Mouse (Mus musculus) forebrain, embryonic 11.5 days (tissue): Measurements from ENCODE around the gene Celf2. TPM values are rescaled to one million over a fixed set of nuclear protein-coding genes. Genes with fewer than 3 reads are reported as not detected.
"Not testable (repeated sequence)": the region's sequence is repeated elsewhere in the genome, so short reads cannot be mapped to it uniquely, and the experiment has no call there.

Experiments used
- ATAC-seq: fragments of 200-750 bp; cut with Nextera tagmentation; replicated peaks from 2 replicates; pipeline ENCODE4 v1.8.0; 2017; ENCODE audit warnings: moderate TSS enrichment; ENCODE audit not compliant: low FRiP score
- DNase-seq: peaks from one replicate; pipeline ENCODE4 v3.0.0-alpha.2; 2017; ENCODE audit warnings: low spot score
- H3K27ac ChIP-seq: fragments of 300-500 bp; sonication (generic); 2 replicates; pipeline ENCODE4 v1.5.1; 2014; ENCODE audit warnings: low read depth, low read length
- H3K27me3 ChIP-seq: fragments of 300-500 bp; sonication (generic); 2 replicates; pipeline ENCODE4 v1.6.1; 2014; ENCODE audit warnings: mild to moderate bottlenecking, low read length, mixed read lengths; ENCODE audit not compliant: control insufficient read depth, insufficient read depth
- H3K36me3 ChIP-seq: fragments of 300-500 bp; sonication (generic); 2 replicates; pipeline ENCODE4 v1.6.1; 2014; ENCODE audit warnings: mild to moderate bottlenecking, low read length, moderate library complexity, mixed read lengths; ENCODE audit not compliant: control insufficient read depth, insufficient read depth
- H3K4me1 ChIP-seq: fragments of 300-500 bp; sonication (generic); replicated peaks from 2 replicates; pipeline ENCODE4 v1.6.1; 2014; ENCODE audit warnings: low read length, mixed read lengths; ENCODE audit not compliant: control insufficient read depth, insufficient read depth
- H3K4me2 ChIP-seq: fragments of 300-500 bp; sonication (generic); 2 replicates; pipeline ENCODE4 v1.6.1; 2014; ENCODE audit warnings: low read depth, mild to moderate bottlenecking, low read length, moderate library complexity, mixed read lengths; ENCODE audit not compliant: severe bottlenecking
- H3K4me3 ChIP-seq: fragments of 300-500 bp; sonication (generic); 2 replicates; pipeline ENCODE4 v1.5.1; 2014; ENCODE audit warnings: low read depth, low read length
- H3K9ac ChIP-seq: fragments of 300-500 bp; sonication (generic); 2 replicates; pipeline ENCODE4 v1.6.1; 2014; ENCODE audit warnings: low read length
- H3K9me3 ChIP-seq: fragments of 300-500 bp; sonication (generic); 2 replicates; pipeline ENCODE4 v1.6.1; 2016; ENCODE audit warnings: low read length, mixed read lengths; ENCODE audit not compliant: control insufficient read depth
- WGBS: fragments of 180-500 bp; shearing (Covaris S2); extraction: QIAGEN DNeasy Blood & Tissue Kit; methylation state at CpG from one replicate; pipeline ENCODE4 v1.1.7; 2014; 5-methylcytosine and 5-hydroxymethylcytosine counted together
- polyA plus RNA-seq: library from polyadenylated mRNA; unstranded; fragments of >200 nt; fragmentation: Nextera tagmentation; extraction: Ambion mirVana; gene quantifications from 2 replicates; pipeline ENCODE4 v1.2.1, GENCODE M21; 2014

Gene Celf2
- 116 and 124 TPM in 2 replicates for polyA plus RNA-seq

- not testable (repeated sequence) for H3K36me3 ChIP-seq, H3K4me3 ChIP-seq, DNase-seq, H3K4me2 ChIP-seq, H3K4me1 ChIP-seq, H3K9ac ChIP-seq, H3K27me3 ChIP-seq, H3K27ac ChIP-seq, ATAC-seq, H3K9me3 ChIP-seq
- WGBS = 92% methylated on average over 9 of the region's 9 CpGs
Measured at GRCm38 (mm10) chr2:7509463-7509862, at the start of gene Celf2. Celf2 (minus strand) TSS chr2:7509563.

GRCm38 (mm10) chr2:7555144-7555892, 46.0 kb upstream of the Celf2 start:
- DNase-seq (no peak), ATAC-seq (no peak)
- H3K4me3 ChIP-seq = no peak overlapping the region
- no peaks in the 10 kb centered on the region for H3K4me1 ChIP-seq
- no peaks in the 10 kb centered on the region for H3K36me3 ChIP-seq
- no peaks in the 10 kb centered on the region for H3K9me3 ChIP-seq
- no peaks in the 10 kb centered on the region for H3K27me3 ChIP-seq
- WGBS = 70% methylated on average over 4 of the region's 4 CpGs
- no peak overlapping the region for H3K27ac ChIP-seq
- no peak overlapping the region for H3K4me2 ChIP-seq
- no peak overlapping the region for H3K9ac ChIP-seq

DNA sequence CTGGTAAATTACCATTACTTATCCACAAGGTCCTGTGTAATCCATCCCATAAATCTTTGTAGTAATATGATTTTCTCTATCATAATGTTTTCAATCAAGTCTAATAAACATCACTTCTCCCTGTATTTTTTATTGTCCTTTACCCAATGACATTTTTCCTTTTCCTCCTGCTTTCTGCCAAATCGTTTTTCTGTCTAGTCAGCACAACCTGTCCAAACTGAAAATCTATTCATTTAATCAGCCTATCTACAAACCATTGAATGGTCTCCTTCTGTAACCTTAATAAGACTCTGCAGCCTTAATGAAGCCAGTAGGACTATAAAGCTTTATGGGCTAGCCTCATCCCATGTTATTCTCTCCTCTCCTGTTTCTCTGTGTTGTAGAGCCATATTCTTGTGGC, 45.2 kb upstream of the Celf2 start:
- no peaks in the 10 kb centered on the region for H3K36me3 ChIP-seq
- H3K4me1 ChIP-seq = no peaks in the 10 kb centered on the region
- no peak overlapping the region for H3K4me3 ChIP-seq
- ATAC-seq (no peak), DNase-seq (no peak)
- no peak overlapping the region for H3K9ac ChIP-seq
- no peak overlapping the region for H3K27ac ChIP-seq
- no peaks in the 10 kb centered on the region for H3K9me3 ChIP-seq
- WGBS = 68% methylated on average over 1 of the region's 1 CpGs
- H3K4me2 ChIP-seq = no peak overlapping the region
- H3K27me3 ChIP-seq = no peaks in the 10 kb centered on the region

- Histone ChIP-seq H3K9ac (no peak overlapping the region), H3K9me3 (no peaks in the 10 kb centered on the region), H3K4me3 (no peak overlapping the region), H3K4me2 (no peak overlapping the region), H3K27ac (no peak overlapping the region), H3K36me3 (no peaks in the 10 kb centered on the region), H3K27me3 (no peaks in the 10 kb centered on the region), H3K4me1 (no peaks in the 10 kb centered on the region)
- DNase-seq = no peak
- ATAC-seq = no peak
- 79% methylated on average over 3 of the region's 3 CpGs for WGBS
Measured at GRCm38 (mm10) chr2:7552887-7553286, 43.5 kb upstream of the Celf2 start.

- H3K9me3 ChIP-seq = no peaks in the 10 kb centered on the region
- ATAC-seq = no peak
- no peak for DNase-seq
- H3K27me3 ChIP-seq = no peaks in the 10 kb centered on the region
- H3K9ac ChIP-seq = no peak overlapping the region
- WGBS = 83% methylated on average over 4 of the region's 4 CpGs
- H3K27ac ChIP-seq = no peak overlapping the region
- H3K36me3 ChIP-seq = no peaks in the 10 kb centered on the region
- H3K4me2 ChIP-seq = no peak overlapping the region
- no peak overlapping the region for H3K4me3 ChIP-seq
- no peaks in the 10 kb centered on the region for H3K4me1 ChIP-seq
Measured at GRCm38 (mm10) chr2:7548886-7549285, 39.5 kb upstream of the Celf2 start.

DNA sequence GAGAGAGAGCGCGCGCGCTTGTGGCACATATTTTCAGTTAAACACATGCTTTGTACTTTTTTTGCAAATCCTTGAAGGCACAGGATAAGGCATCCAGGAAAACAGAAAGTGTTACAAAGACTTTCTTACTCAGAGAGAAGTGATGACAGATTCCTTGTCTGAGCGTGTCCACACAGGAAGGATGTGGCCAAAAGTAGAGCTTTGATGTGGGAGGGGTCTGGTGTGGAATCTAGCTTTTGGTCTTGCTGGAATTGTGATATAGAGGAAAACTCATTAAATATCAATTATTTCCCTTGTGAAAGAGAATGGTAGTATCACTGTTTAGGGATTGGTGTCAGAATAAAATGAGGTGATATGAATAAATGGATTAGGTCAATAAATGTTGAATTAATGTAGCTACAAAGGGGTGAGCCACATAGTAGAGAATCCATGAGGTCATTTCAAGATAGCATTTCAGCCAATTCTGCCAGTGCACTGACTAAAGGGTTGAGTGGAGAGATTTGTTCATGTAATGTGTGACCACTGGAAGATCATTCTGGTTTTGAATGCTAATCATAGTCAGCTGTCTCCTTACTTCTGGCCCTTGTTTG, 25.3 kb upstream of the Celf2 start:
- H3K9ac ChIP-seq = no peak overlapping the region
- no peak overlapping the region for H3K4me2 ChIP-seq
- H3K4me1 ChIP-seq = peaks cover 2% of the 10 kb centered on the region; the same call in 1 of the 2 replicates
- WGBS = 95% methylated on average over 5 of the region's 5 CpGs
- H3K9me3 ChIP-seq = 0 out of 2 replicates have a peak, but pooled peaks cover 2% of the 10 kb centered on the region
- H3K36me3 ChIP-seq = no peaks in the 10 kb centered on the region
- DNase-seq (no peak), ATAC-seq (no peak)
- H3K4me3 ChIP-seq = no peak overlapping the region
- H3K27me3 ChIP-seq = no peaks in the 10 kb centered on the region
- H3K27ac ChIP-seq = no peak overlapping the region

GRCm38 (mm10) chr2:7534195-7534594, 24.8 kb upstream of the Celf2 start:
- H3K36me3 ChIP-seq = no peaks in the 10 kb centered on the region
- no peaks in the 10 kb centered on the region for H3K27me3 ChIP-seq
- H3K4me3 ChIP-seq = no peak overlapping the region
- WGBS = 82% methylated on average over 2 of the region's 2 CpGs
- no peak for DNase-seq
- ATAC-seq = no peak
- 0 out of 2 replicates have a peak, but pooled peaks cover 2% of the 10 kb centered on the region for H3K9me3 ChIP-seq
- H3K4me1 ChIP-seq = peaks cover 6% of the 10 kb centered on the region; the same call in 1 of the 2 replicates
- H3K9ac ChIP-seq = no peak overlapping the region
- no peak overlapping the region for H3K27ac ChIP-seq
- H3K4me2 ChIP-seq = no peak overlapping the region

DNA sequence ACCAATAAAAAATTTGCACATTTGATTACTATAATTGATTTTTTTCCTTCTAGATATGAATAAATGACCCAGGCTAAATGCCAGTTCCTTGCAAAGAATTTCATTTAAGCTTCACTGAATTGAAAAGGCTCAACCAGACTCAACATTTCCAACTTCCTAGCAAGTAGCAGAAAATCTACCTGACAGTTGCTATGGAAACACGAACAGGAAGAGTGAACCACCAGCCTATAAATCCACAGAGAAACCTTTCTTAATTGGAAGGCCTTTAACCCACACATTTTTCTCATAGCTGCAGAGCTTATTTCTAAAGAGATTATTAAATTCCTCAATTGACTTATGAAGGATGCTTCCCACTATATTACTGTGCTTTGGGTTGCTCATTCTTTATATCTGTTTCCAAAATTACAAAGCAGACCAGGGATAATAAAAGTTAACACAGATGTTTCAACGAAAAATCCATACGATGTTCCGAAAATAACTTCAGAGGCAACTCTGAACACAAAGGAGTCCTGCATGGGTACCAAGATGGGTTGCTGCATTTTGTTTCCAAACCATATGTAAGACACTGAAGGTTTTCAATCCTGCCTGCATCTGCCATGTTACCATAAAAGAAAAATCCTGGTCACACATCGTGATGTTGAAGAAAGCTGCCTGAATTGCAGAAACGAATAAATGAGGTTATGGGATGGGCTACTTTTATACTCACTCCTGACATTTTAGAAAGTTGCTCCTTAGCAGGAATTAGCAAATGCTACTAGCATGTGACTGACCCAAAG, 22.0 kb upstream of the Celf2 start:
- no peaks in the 10 kb centered on the region for H3K9me3 ChIP-seq
- DNase-seq (no peak), ATAC-seq (no peak)
- no peak overlapping the region for H3K4me3 ChIP-seq
- H3K4me2 ChIP-seq = no peak overlapping the region
- WGBS = 74% methylated on average over 6 of the region's 6 CpGs
- no peak overlapping the region for H3K27ac ChIP-seq
- no peaks in the 10 kb centered on the region for H3K27me3 ChIP-seq
- H3K9ac ChIP-seq = no peak overlapping the region
- no peaks in the 10 kb centered on the region for H3K36me3 ChIP-seq
- H3K4me1 ChIP-seq = peaks cover 9% of the 10 kb centered on the region; the same call in 1 of the 2 replicates
